Mouse (Mus musculus): ENCODE results near the gene Olfr1039. TPM values are rescaled to one million over a fixed set of nuclear protein-coding genes. Genes with fewer than 3 reads are reported as not detected.

Olfr1039 gene
- polyA plus RNA-seq, 1 experiment from 2014 or later = not detected

Other genes starting within 250 kb of the Olfr1039 start
- gene Olfr1024, start 230.9 kb downstream of the Olfr1039 start, polyA plus RNA-seq (2014; fragmentation: Nextera tagmentation; extraction: Ambion mirVana) = not detected in 2 replicates
- not detected in 2 replicates for gene Olfr1025-ps1, start 220.7 kb downstream of the Olfr1039 start, polyA plus RNA-seq (2014; fragmentation: Nextera tagmentation; extraction: Ambion mirVana)
- not detected in 2 replicates for gene Olfr1026, start 214.4 kb downstream of the Olfr1039 start, polyA plus RNA-seq (2014; fragmentation: Nextera tagmentation; extraction: Ambion mirVana)
- gene Olfr1028, start 185.5 kb downstream of the Olfr1039 start, polyA plus RNA-seq (2014; fragmentation: Nextera tagmentation; extraction: Ambion mirVana) = not detected in 2 replicates
- gene Olfr1029, start 162.0 kb downstream of the Olfr1039 start, polyA plus RNA-seq (2014; fragmentation: Nextera tagmentation; extraction: Ambion mirVana) = not detected in 2 replicates
- gene Olfr1030, start 156.7 kb downstream of the Olfr1039 start, polyA plus RNA-seq (2014; fragmentation: Nextera tagmentation; extraction: Ambion mirVana) = not detected in 2 replicates
- not detected in 2 replicates for gene Olfr1031, start 145.6 kb downstream of the Olfr1039 start, polyA plus RNA-seq (2014; fragmentation: Nextera tagmentation; extraction: Ambion mirVana)
- gene Olfr1032, start 130.4 kb downstream of the Olfr1039 start, polyA plus RNA-seq (2014; fragmentation: Nextera tagmentation; extraction: Ambion mirVana) = not detected in 2 replicates
- gene Olfr1033, start 115.3 kb downstream of the Olfr1039 start, polyA plus RNA-seq (2014; fragmentation: Nextera tagmentation; extraction: Ambion mirVana) = 0.60 and 0.88 TPM in 2 replicates
- gene Olfr1034, start 90.1 kb downstream of the Olfr1039 start, polyA plus RNA-seq (2014; fragmentation: Nextera tagmentation; extraction: Ambion mirVana) = not detected in 2 replicates
- not detected in 2 replicates for gene Olfr1036, start 61.9 kb downstream of the Olfr1039 start, polyA plus RNA-seq (2014; fragmentation: Nextera tagmentation; extraction: Ambion mirVana)
- not detected in 2 replicates for gene Olfr1037, start 48.5 kb downstream of the Olfr1039 start, polyA plus RNA-seq (2014; fragmentation: Nextera tagmentation; extraction: Ambion mirVana)
- gene Olfr1040, start 10.8 kb upstream of the Olfr1039 start, polyA plus RNA-seq (2014; fragmentation: Nextera tagmentation; extraction: Ambion mirVana) = not detected in 2 replicates
- not detected in 2 replicates for gene Olfr1042, start 25.9 kb upstream of the Olfr1039 start, polyA plus RNA-seq (2014; fragmentation: Nextera tagmentation; extraction: Ambion mirVana)
- gene Olfr1043, start 31.6 kb upstream of the Olfr1039 start, polyA plus RNA-seq (2014; fragmentation: Nextera tagmentation; extraction: Ambion mirVana) = not detected in 2 replicates
- gene Olfr1044, start 41.9 kb upstream of the Olfr1039 start, polyA plus RNA-seq (2014; fragmentation: Nextera tagmentation; extraction: Ambion mirVana) = not detected in 2 replicates
- not detected in 2 replicates for gene Olfr52, start 49.8 kb upstream of the Olfr1039 start, polyA plus RNA-seq (2014; fragmentation: Nextera tagmentation; extraction: Ambion mirVana)
- gene Olfr1045, start 67.1 kb upstream of the Olfr1039 start, polyA plus RNA-seq (2014; fragmentation: Nextera tagmentation; extraction: Ambion mirVana) = not detected in 2 replicates
- not detected in 2 replicates for gene Olfr1046, start 83.4 kb upstream of the Olfr1039 start, polyA plus RNA-seq (2014; fragmentation: Nextera tagmentation; extraction: Ambion mirVana)
- gene Olfr1047, start 95.5 kb upstream of the Olfr1039 start, polyA plus RNA-seq (2014; fragmentation: Nextera tagmentation; extraction: Ambion mirVana) = not detected in 2 replicates
- not detected in 2 replicates for gene Olfr1048, start 104.4 kb upstream of the Olfr1039 start, polyA plus RNA-seq (2014; fragmentation: Nextera tagmentation; extraction: Ambion mirVana)
- gene Olfr1049, start 122.4 kb upstream of the Olfr1039 start, polyA plus RNA-seq (2014; fragmentation: Nextera tagmentation; extraction: Ambion mirVana) = not detected in 2 replicates
- gene Olfr1051, start 143.2 kb upstream of the Olfr1039 start, polyA plus RNA-seq (2014; fragmentation: Nextera tagmentation; extraction: Ambion mirVana) = not detected in 2 replicates
- not detected in 2 replicates for gene Olfr1052, start 156.5 kb upstream of the Olfr1039 start, polyA plus RNA-seq (2014; fragmentation: Nextera tagmentation; extraction: Ambion mirVana)
- gene Olfr1053, start 179.4 kb upstream of the Olfr1039 start, polyA plus RNA-seq (2014; fragmentation: Nextera tagmentation; extraction: Ambion mirVana) = not detected in 2 replicates
- gene Olfr1054, start 199.5 kb upstream of the Olfr1039 start, polyA plus RNA-seq (2014; fragmentation: Nextera tagmentation; extraction: Ambion mirVana) = not detected in 2 replicates
- gene Olfr1055, start 214.4 kb upstream of the Olfr1039 start, polyA plus RNA-seq (2014; fragmentation: Nextera tagmentation; extraction: Ambion mirVana) = not detected in 2 replicates
- gene Olfr1056, start 226.5 kb upstream of the Olfr1039 start, polyA plus RNA-seq (2014; fragmentation: Nextera tagmentation; extraction: Ambion mirVana) = not detected in 2 replicates
- gene Olfr1057, start 242.5 kb upstream of the Olfr1039 start, polyA plus RNA-seq (2014; fragmentation: Nextera tagmentation; extraction: Ambion mirVana) = not detected in 2 replicates